Mouse (Mus musculus) G1E (cell line): Measurements from ENCODE around the gene Defb23. TPM values are rescaled to one million over a fixed set of nuclear protein-coding genes. Genes with fewer than 3 reads are reported as not detected.

Experiments used
- ATAC-seq: 2 replicates; pipeline ENCODE4 v1.8.0; 2016; ENCODE audit warnings: mild to moderate bottlenecking; ENCODE audit not compliant: insufficient number of reproducible peaks, poor library complexity, low FRiP score, severe bottlenecking; ENCODE audit errors: extremely low read depth
- DNase-seq: peaks from one replicate; pipeline ENCODE4 v3.0.0; 2012; ENCODE audit warnings: low spot score
- H3K27me3 ChIP-seq: 2 replicates; pipeline ENCODE4 v1.6.1; 2012; ENCODE audit warnings: mild to moderate bottlenecking, low read length, inconsistent platforms; ENCODE audit not compliant: insufficient read depth
- H3K36me3 ChIP-seq: replicated peaks from 2 replicates; pipeline ENCODE3; 2012; ENCODE audit warnings: mild to moderate bottlenecking, inconsistent platforms
- H3K4me1 ChIP-seq: 2 replicates; pipeline ENCODE4 v1.6.1; 2012; ENCODE audit warnings: low read depth, low read length, inconsistent platforms, mixed read lengths; ENCODE audit not compliant: insufficient read depth
- H3K4me3 ChIP-seq: 2 replicates; pipeline ENCODE4 v1.5.1; 2012; ENCODE audit warnings: low read depth, mild to moderate bottlenecking, inconsistent platforms, low read length, moderate library complexity, mixed read lengths
- H3K9me3 ChIP-seq: replicated peaks from 2 replicates; pipeline ENCODE4 v1.6.1; 2012; ENCODE audit warnings: inconsistent platforms
- CTCF ChIP-seq: IDR thresholded peaks from 2 replicates; pipeline ENCODE4 v1.5.1; 2012; ENCODE audit warnings: low read depth, low read length, inconsistent platforms, mixed read lengths
- GATA1 ChIP-seq: IDR thresholded peaks from 2 replicates; pipeline ENCODE4 v1.6.1; 2012; ENCODE audit warnings: borderline replicate concordance, low read length, inconsistent platforms, mixed read lengths
- GATA2 ChIP-seq: IDR thresholded peaks from 2 replicates; pipeline ENCODE4 v1.6.1; 2012; ENCODE audit warnings: low read depth, low read length, inconsistent platforms, borderline replicate concordance
- POLR2AphosphoS5 ChIP-seq: IDR thresholded peaks from 2 replicates; pipeline ENCODE4 v1.6.1; 2012; ENCODE audit warnings: low read depth, low read length, inconsistent platforms; ENCODE audit not compliant: insufficient replicate concordance
- TAL1 ChIP-seq: conservative IDR thresholded peaks from 2 replicates; pipeline ENCODE4 v1.6.1; 2012; ENCODE audit warnings: low read depth, low read length, inconsistent platforms, mixed read lengths
- polyA plus RNA-seq: library from polyadenylated mRNA; stranded (reverse); fragments of >175 nt; gene quantifications from 2 replicates; pipeline ENCODE4 v1.2.3, GENCODE M21; 2012
- total RNA-seq, 2 experiments: library from RNA; stranded (forward) in 1 of 2; stranded (reverse) in 1 of 2; fragments of 200-1000 nt in 1 of 2; fragments of >200 nt in 1 of 2; fragmentation: Nextera tagmentation in 1 of 2; gene quantifications; 2 replicates each; pipeline ENCODE4 v1.2.3; 2014 to 2017

The Defb23 gene
- total and polyA plus RNA-seq, 3 experiments, result not detected

GRCm38 (mm10) chr2:152472434-152472833 is 8.0 kb upstream of the Defb23 start:
- DNase-seq (no peak), ATAC-seq (no peak)
- TF ChIP-seq GATA1 (no peak), CTCF (no peak), GATA2 (no peak), POLR2AphosphoS5 (no peak), TAL1 (no peak)
- Histone ChIP-seq H3K4me3 (no peak overlapping the region), H3K36me3 (no peaks in the 10 kb centered on the region), H3K27me3 (peaks cover 13% of the 10 kb centered on the region), H3K9me3 (no peaks in the 10 kb centered on the region), H3K4me1 (no peaks in the 10 kb centered on the region)

GRCm38 (mm10) chr2:152470973-152471372 is 6.6 kb upstream of the Defb23 start:
- H3K4me3 ChIP-seq, result no peak overlapping the region
- peak; percentile 44; the same call in 1 of the 2 replicates for TF ChIP-seq CTCF
- TF ChIP-seq TAL1, result no peak
- no peaks in the 10 kb centered on the region for H3K36me3 ChIP-seq
- no peak for DNase-seq
- no peaks in the 10 kb centered on the region for H3K4me1 ChIP-seq
- ATAC-seq, result no peak
- peaks cover 13% of the 10 kb centered on the region for H3K27me3 ChIP-seq
- H3K9me3 ChIP-seq, result no peaks in the 10 kb centered on the region

GRCm38 (mm10) chr2:152459241-152459640 is 5.2 kb downstream of the Defb23 start:
- Histone ChIP-seq H3K4me3 (no peak overlapping the region), H3K27me3 (peaks cover 20% of the 10 kb centered on the region), H3K36me3 (no peaks in the 10 kb centered on the region), H3K9me3 (no peaks in the 10 kb centered on the region), H3K4me1 (no peaks in the 10 kb centered on the region)
- ATAC-seq (no peak), DNase-seq (no peak)
- TF ChIP-seq GATA1 (no peak), CTCF (no peak), POLR2AphosphoS5 (no peak), GATA2 (no peak), TAL1 (no peak)

DNA sequence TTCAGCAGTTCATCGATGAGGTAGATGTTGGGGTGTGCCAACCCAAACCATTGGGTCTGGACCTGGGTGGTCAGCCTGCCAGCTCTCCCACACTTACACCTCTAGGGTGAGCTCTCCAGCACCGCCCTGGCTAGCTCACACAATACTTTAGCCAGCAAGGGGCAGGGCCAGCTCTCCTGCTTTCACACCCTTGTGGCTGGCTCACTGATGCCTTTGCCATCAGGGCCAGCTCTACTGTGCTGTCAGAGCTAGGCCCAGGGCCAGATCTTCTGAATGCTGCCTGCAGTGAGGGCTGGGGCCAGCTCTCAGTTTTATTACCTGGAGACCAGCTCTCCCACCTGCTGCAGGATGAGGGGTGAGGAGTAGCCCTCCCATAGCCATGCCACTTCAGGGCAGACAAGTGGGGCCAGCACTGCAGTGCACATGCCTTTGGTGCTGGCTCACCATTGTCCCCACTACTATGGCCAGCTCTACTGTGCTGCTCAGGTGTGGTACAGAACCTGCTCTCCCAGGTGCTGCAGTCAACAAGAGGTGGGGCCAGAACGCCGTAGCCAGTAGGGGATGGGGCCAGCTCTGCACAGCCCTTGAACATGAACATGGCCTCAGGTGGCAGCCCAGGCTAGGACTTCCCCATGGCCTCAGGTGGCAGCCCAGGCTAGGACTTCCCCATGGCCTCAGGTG is 12.2 kb downstream of the Defb23 start:
- H3K4me3 ChIP-seq, result no peak overlapping the region
- no peak for TF ChIP-seq TAL1
- TF ChIP-seq POLR2AphosphoS5, result no peak
- no peak for TF ChIP-seq GATA2
- no peak for TF ChIP-seq CTCF
- TF ChIP-seq GATA1, result no peak

DNA sequence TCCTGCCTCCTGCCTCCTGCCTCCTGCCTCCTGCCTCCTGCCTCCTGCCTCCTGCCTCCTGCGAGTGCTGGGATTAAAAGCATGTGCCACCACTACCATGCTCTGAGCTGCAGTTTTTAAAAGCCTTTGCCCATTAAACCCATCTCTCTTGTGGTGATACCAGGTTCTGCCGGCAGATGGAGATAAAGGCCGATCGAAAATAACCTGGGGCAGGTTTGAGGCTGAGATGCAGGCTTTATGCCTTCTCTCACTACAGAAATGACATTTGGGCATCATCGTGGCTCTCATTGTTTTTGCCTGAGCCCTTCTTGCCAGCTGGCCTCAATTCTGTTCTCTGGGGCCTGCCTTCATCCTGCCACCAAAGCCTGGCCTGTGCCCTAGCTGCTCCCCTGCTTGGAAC is 14.2 kb downstream of the Defb23 start:
- Histone ChIP-seq H3K4me3 (no peak overlapping the region), H3K27me3 (peaks cover 7% of the 10 kb centered on the region), H3K36me3 (no peaks in the 10 kb centered on the region), H3K4me1 (peaks cover 24% of the 10 kb centered on the region), H3K9me3 (no peaks in the 10 kb centered on the region)
- peak; percentile 36 for DNase-seq
- TF ChIP-seq TAL1, result no peak
- TF ChIP-seq POLR2AphosphoS5, result no peak
- TF ChIP-seq GATA1, result no peak
- TF ChIP-seq GATA2, result no peak
- no peak for TF ChIP-seq CTCF
- no peak for ATAC-seq

More for the DNA sequence above, 12.2 kb downstream of the Defb23 start:
- H3K36me3 ChIP-seq, result no peaks in the 10 kb centered on the region
- DNase-seq, result no peak
- no peak for ATAC-seq
- no peaks in the 10 kb centered on the region for H3K9me3 ChIP-seq
- peaks cover 7% of the 10 kb centered on the region for H3K4me1 ChIP-seq
- peaks cover 10% of the 10 kb centered on the region for H3K27me3 ChIP-seq

DNA sequence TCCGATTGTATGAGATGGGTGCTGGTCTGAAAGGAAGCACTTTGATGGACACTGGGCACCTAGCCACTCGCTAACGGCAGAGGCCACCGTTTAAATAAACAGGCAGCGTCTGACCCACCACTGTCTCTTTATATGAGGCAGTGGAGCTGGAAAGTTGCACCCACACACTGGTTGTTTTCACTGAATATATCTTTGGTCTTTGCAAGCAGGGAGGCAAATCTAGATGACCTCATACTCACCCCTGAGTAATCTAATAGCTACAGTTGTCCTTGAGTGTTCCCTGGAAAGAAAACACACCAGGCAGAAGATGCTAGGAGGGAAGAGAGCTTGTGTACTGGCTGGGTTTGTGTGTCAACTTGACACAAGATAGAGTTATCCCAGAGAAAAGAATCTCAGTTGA is 17.0 kb downstream of the Defb23 start:
- H3K36me3 ChIP-seq, result peaks cover 19% of the 10 kb centered on the region
- TF ChIP-seq CTCF, result no peak
- TF ChIP-seq GATA2, result no peak
- no peak for TF ChIP-seq TAL1
- TF ChIP-seq GATA1, result no peak
- TF ChIP-seq POLR2AphosphoS5, result no peak
- H3K27me3 ChIP-seq, result peaks cover 9% of the 10 kb centered on the region; the same call in 1 of the 2 replicates

More for the DNA sequence above, 17.0 kb downstream of the Defb23 start:
- H3K9me3 ChIP-seq, result no peaks in the 10 kb centered on the region
- peaks cover 35% of the 10 kb centered on the region for H3K4me1 ChIP-seq
- DNase-seq, result no peak
- ATAC-seq, result no peak
- no peak overlapping the region for H3K4me3 ChIP-seq
